Mouse (Mus musculus): ENCODE results near the gene Stx11. TPM values are rescaled to one million over a fixed set of nuclear protein-coding genes. Genes with fewer than 3 reads are reported as not detected.

The Stx11 gene
- polyA plus RNA-seq, 1 experiment from 2014 or later = 4.2 TPM

DNA sequence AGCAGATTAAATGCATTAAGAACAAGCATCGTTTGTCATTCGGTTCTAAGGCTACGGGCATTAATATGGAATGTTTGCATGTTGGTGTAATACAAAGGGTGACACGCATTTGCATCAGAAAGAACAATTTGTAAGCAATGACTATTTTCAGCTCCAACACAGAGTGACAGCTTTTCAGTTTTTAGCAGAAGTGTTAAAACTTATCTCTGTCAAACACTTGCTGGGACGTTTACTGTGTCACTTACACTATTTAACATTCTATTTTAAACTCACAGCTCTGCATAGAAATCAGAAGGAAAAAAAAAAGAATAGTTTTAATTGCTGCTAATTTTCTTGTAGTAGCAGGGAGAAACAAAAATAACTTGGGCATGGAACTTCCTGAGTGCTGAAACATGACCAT, 22.4 kb upstream of the Stx11 start:
- ATAC-seq (no peak), DNase-seq (ENCODE audit: low read depth, low spot score) (no peak)
- H3K27me3 ChIP-seq = no peaks in the 10 kb centered on the region
- in situ Hi-C loops (cut with MboI; ENCODE audit: low pct_unique_long_range_greater_than_20kb) = loop anchor here (25.0 kb wide), 2 partner anchors 974 to 1524 kb away; no protein-coding TSS in a partner anchor
- CTCF ChIA-PET = interaction anchor here (1.3 to 1.9 kb wide), 2 partner anchors 10 to 64 kb away, joined by 3 to 4 read pairs; no protein-coding TSS in a partner anchor
- TF ChIP-seq CTCF (IDR thresholded peaks at IDR 0.05) = no peak
- POLR2A ChIA-PET = interaction anchor here (0.6 kb wide), 1 partner anchor 993 kb away, joined by 3 read pairs; no protein-coding TSS in a partner anchor

DNA sequence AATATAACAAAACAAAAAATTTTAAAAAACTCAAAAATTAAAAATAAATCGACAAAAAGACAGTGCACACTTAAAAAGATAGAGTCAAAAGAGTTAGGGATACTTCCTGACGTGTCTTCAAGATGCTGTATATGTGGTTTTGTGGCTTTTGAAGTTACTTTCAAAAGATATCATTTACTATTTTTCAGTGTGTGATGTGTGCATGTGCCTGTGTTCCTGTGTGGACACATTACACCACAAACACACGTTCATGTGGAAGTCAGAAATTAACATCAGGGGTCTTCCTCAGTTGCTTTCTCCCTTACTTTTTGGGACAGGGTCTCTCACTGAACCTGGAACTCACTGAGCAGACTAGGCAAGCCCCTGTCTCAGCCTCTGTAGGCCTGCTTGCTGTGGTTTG, 20.9 kb upstream of the Stx11 start:
- in situ Hi-C loops (cut with MboI; ENCODE audit: low pct_unique_long_range_greater_than_20kb) = loop anchor here (25.0 kb wide), 2 partner anchors 973 to 1523 kb away; no protein-coding TSS in a partner anchor
- H3K27me3 ChIP-seq = no peaks in the 10 kb centered on the region
- DNase-seq (ENCODE audit: low read depth, low spot score) (no peak), ATAC-seq (no peak)
- CTCF ChIA-PET = no interaction called here
- no peak for TF ChIP-seq CTCF (IDR thresholded peaks at IDR 0.05)
- POLR2A ChIA-PET = no interaction called here

GRCm38 (mm10) chr10:12983516-12983915, 19.4 kb upstream of the Stx11 start:
- POLR2A ChIA-PET = interaction anchor here (1.2 kb wide), 1 partner anchor 51 kb away, joined by 3 read pairs; no protein-coding TSS in a partner anchor
- CTCF ChIA-PET = no interaction called here
- in situ Hi-C loops (cut with MboI; ENCODE audit: low pct_unique_long_range_greater_than_20kb) = loop anchor here (25.0 kb wide), 2 partner anchors 971 to 1521 kb away; no protein-coding TSS in a partner anchor

DNA sequence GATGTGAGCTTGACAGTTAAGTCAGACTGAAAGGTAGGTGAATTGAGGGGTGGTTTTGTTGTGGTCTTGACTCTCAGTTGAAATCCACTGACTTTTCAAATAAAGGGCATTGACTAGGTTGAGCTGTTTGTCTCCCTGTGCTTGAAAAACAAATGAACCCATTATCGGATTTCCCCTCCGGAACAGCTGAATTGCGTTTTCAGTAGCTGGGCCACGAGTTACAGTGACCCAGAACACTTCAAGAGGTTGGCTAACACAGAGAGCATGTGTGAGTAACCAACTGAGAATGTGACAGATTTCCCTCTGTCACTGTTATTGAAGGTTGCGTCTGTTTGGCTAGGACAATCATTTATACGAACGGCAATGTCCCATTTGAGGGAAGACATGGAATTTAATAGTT, 17.0 kb upstream of the Stx11 start:
- H3K27me3 ChIP-seq = no peaks in the 10 kb centered on the region
- CTCF ChIA-PET = interaction anchor here (0.9 to 1.4 kb wide), 3 partner anchors 16 to 49 kb away, joined by 3 to 6 read pairs (median 3); partner anchors contain the start of gene Sf3b5
- no peak for ATAC-seq
- no peak for TF ChIP-seq CTCF (IDR thresholded peaks at IDR 0.05)
- no peak for DNase-seq (ENCODE audit: low read depth, low spot score)
- POLR2A ChIA-PET = no interaction called here
- in situ Hi-C loops (cut with MboI; ENCODE audit: low pct_unique_long_range_greater_than_20kb) = loop anchor here (25.0 kb wide), 2 partner anchors 969 to 1519 kb away; no protein-coding TSS in a partner anchor

More at GRCm38 (mm10) chr10:12983516-12983915, 19.4 kb upstream of the Stx11 start:
- no peak for ATAC-seq
- no peaks in the 10 kb centered on the region for H3K27me3 ChIP-seq
- TF ChIP-seq CTCF (IDR thresholded peaks at IDR 0.05) = no peak
- DNase-seq (ENCODE audit: low read depth, low spot score) = no peak

DNA sequence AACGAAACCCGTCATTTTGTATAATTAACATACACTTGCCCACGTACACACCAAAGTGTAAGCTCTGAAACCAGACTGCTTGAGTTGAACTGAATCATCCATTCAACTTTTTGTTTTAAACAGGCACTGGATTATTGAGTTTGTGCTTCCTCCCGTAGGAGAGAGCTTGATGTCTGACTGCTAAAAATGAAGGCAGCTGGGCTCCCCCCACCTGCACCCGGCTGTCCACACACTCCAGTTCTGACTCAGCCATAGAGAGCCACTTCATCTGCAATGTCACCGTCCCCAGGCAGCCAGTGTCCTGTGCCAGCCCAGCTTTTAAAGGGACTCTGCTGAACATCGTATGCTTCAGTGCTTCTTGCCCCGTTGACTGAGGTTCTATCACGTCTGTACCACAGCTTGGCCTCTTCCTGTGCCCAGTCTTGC, 13.7 kb upstream of the Stx11 start:
- H3K27me3 ChIP-seq = no peaks in the 10 kb centered on the region
- ATAC-seq = no peak
- in situ Hi-C loops (cut with MboI; ENCODE audit: low pct_unique_long_range_greater_than_20kb) = loop anchor here (25.0 kb wide), 2 partner anchors 965 to 1515 kb away; no protein-coding TSS in a partner anchor
- no peak for TF ChIP-seq CTCF (IDR thresholded peaks at IDR 0.05)
- CTCF ChIA-PET = no interaction called here
- DNase-seq (ENCODE audit: low read depth, low spot score) = no peak
- POLR2A ChIA-PET = no interaction called here

- POLR2A ChIA-PET = no interaction called here
- no peak for DNase-seq (ENCODE audit: low read depth, low spot score)
- no peaks in the 10 kb centered on the region for H3K27me3 ChIP-seq
These were observed 12.5 kb upstream of the Stx11 start for GRCm38 (mm10) chr10:12976552-12976951.

GRCm38 (mm10) chr10:12975957-12976356, 11.9 kb upstream of the Stx11 start:
- no peaks in the 10 kb centered on the region for H3K27me3 ChIP-seq
- in situ Hi-C loops (cut with MboI; ENCODE audit: low pct_unique_long_range_greater_than_20kb) = loop anchor here (25.0 kb wide), 2 partner anchors 964 to 1514 kb away; no protein-coding TSS in a partner anchor
- DNase-seq (ENCODE audit: low read depth, low spot score) (no peak), ATAC-seq (no peak)
- CTCF ChIA-PET = interaction anchor here (1.1 kb wide), 1 partner anchor 11 kb away, joined by 3 read pairs; no protein-coding TSS in a partner anchor
- no peak for TF ChIP-seq CTCF (IDR thresholded peaks at IDR 0.05)
- POLR2A ChIA-PET = no interaction called here

More at GRCm38 (mm10) chr10:12976552-12976951, 12.5 kb upstream of the Stx11 start:
- CTCF ChIA-PET = no interaction called here
- no peak for ATAC-seq
- TF ChIP-seq CTCF (IDR thresholded peaks at IDR 0.05) = no peak
- in situ Hi-C loops (cut with MboI; ENCODE audit: low pct_unique_long_range_greater_than_20kb) = loop anchor here (25.0 kb wide), 2 partner anchors 964 to 1514 kb away; no protein-coding TSS in a partner anchor

DNA sequence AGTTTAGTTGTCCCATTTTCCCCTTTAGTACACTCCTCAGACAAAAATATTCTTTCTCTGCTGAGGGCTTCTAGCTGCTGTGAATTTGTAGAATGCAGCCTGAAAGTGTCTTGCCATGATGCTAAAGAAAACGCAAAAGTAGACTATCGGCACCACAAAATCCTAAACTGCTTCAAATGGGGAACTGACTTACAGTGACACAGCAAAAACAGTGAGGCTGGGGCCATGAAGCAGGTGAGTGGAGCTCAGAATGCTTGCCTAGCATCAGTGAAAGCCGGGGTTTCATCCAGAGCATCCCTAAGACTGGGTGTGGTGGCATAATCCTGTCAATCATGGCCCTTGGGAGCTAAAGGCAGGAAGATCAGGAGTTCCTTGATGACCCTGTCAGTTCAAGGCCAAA, 11.4 kb upstream of the Stx11 start:
- ATAC-seq (no peak), DNase-seq (ENCODE audit: low read depth, low spot score) (no peak)
- ChIA-PET POLR2A (no interaction called here), CTCF (interaction anchor here (1.1 kb wide), 1 partner anchor 10 kb away, joined by 3 read pairs; no protein-coding TSS in a partner anchor)
- H3K27me3 ChIP-seq = no peaks in the 10 kb centered on the region
- TF ChIP-seq CTCF (IDR thresholded peaks at IDR 0.05) = no peak
- in situ Hi-C loops (cut with MboI; ENCODE audit: low pct_unique_long_range_greater_than_20kb) = loop anchor here (25.0 kb wide), 2 partner anchors 963 to 1513 kb away; no protein-coding TSS in a partner anchor

- no peak for TF ChIP-seq CTCF (IDR thresholded peaks at IDR 0.05)
- no peaks in the 10 kb centered on the region for H3K27me3 ChIP-seq
- CTCF ChIA-PET = interaction anchor here (1.1 kb wide), 1 partner anchor 9 kb away, joined by 3 read pairs; no protein-coding TSS in a partner anchor
- POLR2A ChIA-PET = no interaction called here
- no peak for ATAC-seq
- no peak for DNase-seq (ENCODE audit: low read depth, low spot score)
- in situ Hi-C loops (cut with MboI; ENCODE audit: low pct_unique_long_range_greater_than_20kb) = no loop called here
These were observed 10.5 kb upstream of the Stx11 start for GRCm38 (mm10) chr10:12974572-12974971.

DNA sequence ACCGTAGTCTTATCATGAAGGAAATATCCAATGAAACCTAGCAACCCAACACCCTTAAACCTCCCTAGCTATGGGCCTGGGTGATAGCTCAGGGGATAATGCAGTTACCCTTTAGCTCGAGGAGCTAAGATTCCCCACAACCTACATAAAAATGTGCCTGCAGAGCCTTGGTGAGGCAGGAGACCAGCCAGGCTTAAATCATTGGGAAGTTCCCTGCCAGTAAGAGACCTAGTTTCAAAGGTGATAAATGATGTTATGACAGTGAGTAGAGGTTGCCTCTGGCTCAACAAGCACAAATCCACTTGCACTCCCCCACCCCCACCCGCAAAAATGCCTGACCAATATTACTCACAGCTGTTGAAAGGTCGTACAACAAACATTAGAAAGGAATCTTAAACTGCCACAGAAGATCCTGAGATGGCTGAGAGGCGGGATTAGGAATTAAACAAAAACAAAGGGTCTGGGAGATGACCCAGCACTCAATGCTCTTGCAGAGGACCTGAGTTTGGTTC, 1.6 kb upstream of the Stx11 start:
- in situ Hi-C loops (cut with MboI; ENCODE audit: low pct_unique_long_range_greater_than_20kb) = no loop called here

More for the DNA sequence above, 1.6 kb upstream of the Stx11 start:
- no peaks in the 10 kb centered on the region for H3K27me3 ChIP-seq
- DNase-seq (ENCODE audit: low read depth, low spot score) (peak; percentile 20), ATAC-seq (no peak)
- no peak for TF ChIP-seq CTCF (IDR thresholded peaks at IDR 0.05)
- ChIA-PET CTCF (interaction anchor here (0.7 kb wide), 1 partner anchor 10 kb away, joined by 3 read pairs; no protein-coding TSS in a partner anchor), POLR2A (interaction anchor here (0.6 to 1.0 kb wide), 2 partner anchors 61 to 168 kb away, joined by 3 to 5 read pairs; no protein-coding TSS in a partner anchor)
